Mouse (Mus musculus) embryo, embryonic 11.5 days (tissue): ENCODE measurements around the gene Acad12.
"Not testable (repeated sequence)": the region's sequence is repeated elsewhere in the genome, so short reads cannot be mapped to it uniquely, and the experiment has no call there.

ENCODE experiments used
- DNase-seq: peaks from one replicate; pipeline ENCODE4 v3.0.0-alpha.2; 2012; ENCODE audit warnings: low read depth, low spot score

Acad12 gene

DNA sequence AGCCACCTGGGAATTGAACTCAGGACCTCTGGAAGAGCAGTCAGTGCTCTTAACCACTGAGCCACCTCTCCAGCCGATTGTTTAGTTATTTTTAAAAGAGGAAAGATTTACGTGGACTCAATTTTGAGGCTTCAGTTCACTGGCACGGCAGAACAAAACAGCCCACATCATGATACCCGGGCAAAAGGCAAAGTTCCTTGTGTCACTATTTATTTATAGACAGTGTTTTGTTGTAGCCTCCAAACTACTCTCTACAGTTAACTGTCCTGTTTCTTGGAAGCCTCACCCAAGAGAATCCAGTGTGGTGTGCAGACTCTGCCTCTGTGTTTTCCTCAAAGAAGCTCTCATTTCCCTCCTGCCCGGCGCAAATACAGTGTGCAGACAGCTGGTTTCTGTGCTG lies 6.7 kb downstream of the Acad12 start:
- no peak for DNase-seq

DNA sequence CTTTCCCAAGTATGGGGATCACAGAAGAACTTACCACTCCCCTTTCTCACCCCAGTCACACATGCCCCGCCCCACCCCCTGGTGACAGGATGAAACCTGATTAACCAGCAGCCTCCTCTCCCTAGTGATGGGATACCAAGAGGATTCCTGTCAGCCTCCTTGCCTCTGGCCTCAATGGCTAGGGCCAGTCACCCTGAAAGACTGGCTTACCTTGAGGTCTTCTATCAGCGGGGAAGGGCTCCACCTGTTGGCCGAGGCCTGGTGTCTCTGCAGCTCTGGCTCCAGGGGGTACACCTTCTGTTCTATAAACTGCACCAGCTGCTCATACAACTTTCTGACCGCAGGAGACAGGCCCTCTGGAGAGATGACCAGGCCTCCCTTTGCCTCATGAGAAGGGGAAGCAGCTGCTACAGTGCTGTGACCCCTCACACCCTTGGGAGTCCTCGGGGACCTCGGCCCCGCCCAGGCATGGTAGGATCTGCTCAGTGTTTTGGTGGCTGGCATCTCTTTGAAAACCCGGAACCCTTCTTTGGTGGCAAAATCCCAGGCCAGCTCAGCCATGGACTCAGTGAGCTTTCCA lies 9.1 kb downstream of the Acad12 start:
- not testable (repeated sequence) for DNase-seq

DNA sequence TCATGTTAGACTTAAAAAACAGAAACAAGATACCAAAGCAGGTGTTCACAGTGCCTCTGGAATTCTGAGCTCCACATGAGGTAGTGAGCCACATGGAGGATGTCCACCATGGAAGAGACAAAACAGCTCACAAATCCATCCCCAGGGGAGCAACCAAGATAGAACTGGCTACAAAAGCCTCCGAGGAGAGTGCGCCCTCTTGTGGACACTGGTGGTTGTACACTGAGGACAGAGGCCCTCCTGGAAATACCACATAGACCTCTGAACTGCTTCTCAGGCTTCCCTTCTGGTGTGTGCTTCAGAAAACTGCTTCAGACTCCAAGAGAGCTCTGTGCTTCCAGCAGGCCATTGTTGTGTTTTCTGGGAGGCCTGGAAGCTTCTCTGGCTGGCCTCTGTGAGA lies 12.6 kb downstream of the Acad12 start:
- DNase-seq, result no peak

DNA sequence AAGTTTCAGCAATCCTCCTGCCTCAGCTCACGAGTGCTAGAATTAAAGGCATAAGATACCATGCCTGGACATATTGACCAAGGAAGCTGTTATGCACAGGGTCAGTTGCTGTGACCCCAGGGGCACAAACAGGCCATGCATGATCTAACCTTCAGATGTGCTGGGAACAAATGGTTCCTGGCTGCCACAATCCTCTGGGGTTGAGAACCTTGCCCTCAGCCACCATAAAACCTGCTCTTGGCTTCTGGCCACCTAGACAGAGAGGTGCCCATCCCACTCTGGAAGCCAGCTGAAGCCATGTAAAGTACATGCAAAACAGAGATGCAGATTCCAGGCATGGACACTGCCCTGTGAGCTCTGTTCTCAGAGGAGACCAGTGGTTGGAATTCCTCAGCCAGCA lies 14.9 kb downstream of the Acad12 start:
- not testable (repeated sequence) for DNase-seq

DNA sequence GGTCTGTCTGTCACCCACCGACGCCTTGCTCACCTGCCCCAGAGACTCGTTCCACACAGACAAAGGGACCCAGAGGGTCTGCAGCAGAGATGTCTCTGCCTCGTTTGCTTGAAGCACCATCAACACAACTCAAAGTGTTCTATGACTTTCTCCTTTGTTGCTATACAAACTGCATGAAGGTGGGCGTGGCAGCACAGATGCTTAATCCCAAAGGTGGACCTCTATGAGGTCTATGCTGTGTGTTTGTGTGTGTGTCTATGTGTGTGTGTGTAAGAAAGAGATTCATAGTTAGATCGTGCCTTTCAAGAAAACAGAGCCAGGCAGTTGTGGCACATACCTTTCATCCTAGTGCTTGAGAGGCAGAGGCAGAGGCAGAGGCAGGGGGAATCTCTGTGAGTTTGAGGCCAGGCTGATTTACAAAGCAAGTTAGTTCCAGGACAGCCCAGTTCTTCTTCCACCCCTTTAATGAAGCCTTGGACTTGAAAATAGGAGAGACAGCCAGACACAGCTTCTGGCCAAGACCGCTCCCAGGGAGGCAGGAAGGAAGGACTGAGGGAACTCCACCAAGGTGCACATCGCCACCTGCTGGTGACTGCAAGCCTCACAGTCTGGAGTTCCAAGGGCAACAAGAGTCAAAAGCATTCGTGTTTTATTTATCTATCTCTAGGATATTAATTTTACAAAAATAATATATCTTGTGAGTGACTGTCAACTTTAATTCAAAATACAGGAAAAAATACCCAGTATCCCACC lies 17.0 kb downstream of the Acad12 start:
- DNase-seq, result peak; percentile 76

DNA sequence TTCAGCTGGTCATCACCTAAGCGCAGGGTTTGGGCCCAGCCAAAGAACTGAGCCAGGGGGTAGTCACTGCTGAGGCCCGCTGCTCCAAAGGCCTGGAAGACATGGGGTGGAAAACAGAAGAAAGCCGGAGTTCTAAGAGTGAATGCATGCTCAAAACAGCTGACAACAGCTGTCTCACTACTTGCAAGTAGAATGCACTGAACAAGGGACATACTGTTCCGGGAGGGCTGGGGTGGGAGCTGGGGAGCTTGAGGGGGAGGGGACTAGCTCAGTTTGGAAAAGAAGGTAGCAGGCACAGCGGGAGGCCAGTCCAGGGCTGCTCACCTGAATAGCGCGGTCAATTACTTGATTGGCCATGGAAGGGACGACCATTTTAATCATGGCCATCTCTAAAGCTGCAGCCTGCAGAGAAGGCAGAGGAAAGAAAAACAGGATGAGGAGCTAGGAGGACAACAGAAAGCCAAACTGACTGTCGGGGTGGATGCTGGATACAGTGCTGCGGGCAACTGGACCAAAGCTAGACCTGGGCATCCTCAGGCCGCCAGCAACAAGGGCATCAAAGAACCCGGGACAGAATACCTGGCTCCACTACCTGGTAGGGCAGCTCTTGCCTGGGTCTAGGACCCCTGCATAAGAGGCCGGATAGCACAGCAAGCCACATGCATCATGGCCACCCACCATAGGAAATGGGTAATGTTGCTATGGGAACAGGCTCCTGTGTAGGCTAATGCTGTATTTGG lies 19.7 kb downstream of the Acad12 start:
- no peak for DNase-seq

DNA sequence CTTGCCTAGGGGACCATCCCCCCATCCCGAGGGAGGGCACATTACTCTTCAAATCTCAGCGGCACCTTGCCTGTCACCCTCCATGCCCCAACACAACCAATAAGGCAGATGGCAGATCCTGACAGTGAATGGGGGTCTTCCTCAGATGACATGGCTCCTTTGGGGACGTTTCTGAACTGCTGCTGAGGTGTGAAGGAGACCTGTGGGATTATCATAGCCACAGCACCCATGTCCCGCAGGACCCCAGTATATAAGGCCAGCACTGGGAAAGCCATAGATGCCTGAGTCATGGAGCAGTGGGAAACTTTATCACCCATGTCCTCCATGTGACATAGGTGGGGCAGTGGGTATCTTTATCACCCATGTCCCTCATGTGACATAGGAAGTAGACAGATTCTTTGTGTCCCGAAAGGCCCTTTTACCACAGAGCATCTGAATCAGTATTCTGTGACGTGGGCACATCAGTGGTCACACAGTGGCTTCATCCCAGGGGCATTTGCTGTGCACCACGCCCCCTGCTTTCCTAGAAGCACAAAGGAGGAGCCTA lies 20.7 kb downstream of the Acad12 start:
- DNase-seq, result no peak

DNA sequence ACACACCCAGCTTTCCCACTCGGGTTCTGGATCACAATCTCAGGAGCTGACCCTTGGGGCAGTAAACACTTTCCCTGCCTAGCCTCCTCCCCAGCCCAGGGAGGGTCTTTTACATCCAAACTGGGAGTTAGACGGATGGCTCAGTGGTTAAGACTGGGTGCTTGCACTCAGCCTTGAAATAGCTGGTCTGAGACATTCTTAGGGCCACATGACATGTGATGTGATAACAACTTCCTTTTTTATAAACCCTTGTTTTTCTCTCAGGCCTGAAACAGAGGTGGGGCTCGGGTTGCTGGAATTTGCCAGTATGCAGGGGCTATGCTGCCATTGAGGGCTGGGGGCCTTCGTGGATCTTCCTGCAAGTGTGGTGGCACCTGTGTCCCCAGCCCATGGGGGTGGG lies 21.4 kb downstream of the Acad12 start:
- no peak for DNase-seq

DNA sequence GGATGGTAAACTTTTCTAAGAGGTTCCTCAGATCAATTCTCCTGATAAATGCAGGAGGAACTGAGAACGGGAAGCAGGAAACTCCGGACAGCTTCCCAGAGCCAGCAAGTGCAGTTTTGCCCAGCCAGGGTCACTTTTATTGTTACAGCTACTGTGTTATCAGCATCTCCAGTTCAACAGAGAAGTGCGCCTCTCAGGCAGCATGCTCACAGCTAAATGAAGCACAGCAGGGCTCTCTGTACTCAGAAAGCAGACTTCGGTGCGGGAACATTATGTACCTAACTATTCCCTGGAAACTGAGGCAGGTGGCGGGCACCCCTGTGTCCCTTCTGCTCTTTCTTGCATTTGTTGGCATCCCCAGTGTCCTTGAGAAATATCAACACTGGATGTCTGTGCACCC lies 22.5 kb downstream of the Acad12 start:
- DNase-seq, result no peak

DNA sequence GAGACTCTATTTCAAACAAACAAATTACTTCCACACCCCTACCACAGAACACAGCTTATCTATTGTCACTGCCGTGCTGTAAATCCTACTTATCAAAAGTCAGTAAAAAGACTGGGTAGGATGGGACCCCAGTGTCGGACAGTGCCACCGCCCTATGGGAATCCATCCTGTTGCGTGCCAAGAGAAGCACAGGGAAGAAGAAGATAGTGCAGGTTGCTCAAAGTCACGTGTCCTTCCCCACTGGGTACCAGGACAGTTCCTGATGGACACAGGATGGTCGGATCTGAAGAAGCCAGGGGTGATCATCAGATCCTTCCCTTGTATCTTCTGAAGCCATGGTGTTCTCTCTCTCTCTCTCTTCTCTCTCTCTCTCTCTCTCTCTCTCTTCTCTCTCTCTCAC lies 23.0 kb downstream of the Acad12 start:
- DNase-seq, result no peak

DNA sequence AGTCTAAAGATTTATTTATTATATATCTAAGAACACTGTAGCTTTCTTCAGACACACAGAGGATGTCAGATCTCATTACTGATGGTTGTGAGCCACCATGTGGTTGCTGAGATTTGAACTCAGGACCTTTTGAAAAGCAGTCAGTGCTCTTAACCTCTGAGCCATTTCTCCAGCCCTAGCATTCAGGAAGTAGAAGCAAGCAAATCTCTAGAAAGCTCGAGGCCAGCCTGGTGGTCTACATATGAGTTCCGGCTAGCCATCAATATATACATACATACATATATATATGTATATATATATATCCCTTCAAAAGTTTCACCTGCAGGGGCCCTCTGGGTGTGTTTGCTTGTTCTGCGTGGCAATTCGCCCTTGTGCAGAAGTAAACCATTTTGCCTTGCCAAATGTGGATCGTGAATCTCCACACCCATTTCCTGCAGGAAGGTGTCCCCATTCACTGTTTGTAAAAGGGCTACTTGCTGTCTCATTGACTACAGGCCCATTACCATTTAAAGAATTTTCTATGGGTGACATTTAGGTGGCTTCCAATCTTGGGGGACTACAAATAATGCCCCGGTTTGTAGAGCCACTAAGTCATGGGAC lies 23.9 kb downstream of the Acad12 start:
- DNase-seq, result no peak

DNA sequence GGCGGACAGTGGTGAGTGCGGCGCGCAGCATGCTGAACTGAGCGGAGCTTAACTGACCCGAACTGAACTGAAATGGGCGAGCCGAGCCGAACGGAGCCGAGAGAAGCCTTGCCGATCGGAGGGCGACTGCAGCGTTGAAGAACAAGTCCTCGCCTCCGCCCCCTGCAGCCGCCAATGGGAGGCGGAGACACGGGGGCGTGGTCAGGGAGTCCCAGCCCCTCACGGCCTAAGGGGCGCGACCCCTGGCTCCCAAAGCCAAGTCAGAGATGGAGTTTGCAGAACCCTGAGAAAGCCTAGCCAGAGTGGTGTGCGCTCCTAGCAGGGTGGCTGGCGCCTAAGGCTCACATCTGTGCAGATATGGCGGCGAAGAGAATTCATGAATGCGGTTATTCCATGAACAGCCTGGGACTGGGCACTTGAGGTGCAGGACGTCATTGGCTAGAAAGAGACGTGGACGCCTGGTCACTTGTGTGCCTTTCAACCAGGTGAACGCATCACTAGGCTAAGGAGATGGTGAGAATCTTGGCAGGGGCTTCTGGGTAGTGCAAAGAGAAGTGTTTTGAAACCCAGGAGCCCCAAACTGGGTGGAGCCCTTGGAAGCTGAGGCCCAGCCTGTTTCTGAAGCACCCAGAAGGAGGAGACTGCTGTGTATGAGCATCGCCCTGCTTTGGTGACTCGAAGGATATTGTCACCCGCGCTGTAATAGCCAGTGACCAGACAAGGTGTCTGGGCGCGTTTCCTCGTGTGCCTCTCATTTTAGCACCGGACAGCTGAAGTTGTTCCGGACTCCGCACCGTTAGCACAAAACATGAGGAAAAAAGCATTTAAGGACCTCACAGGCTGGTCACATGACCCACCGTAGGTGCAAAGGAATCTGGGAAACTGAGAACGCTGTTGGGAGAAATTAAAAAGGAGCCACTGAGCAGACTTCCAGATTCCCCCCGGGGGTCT lies 25.0 kb downstream of the Acad12 start, which contains the start of gene Aldh2:
Aldh2 (minus strand) TSS at position 374 of the 951 bp plus-strand sequence.
- peak; percentile 71 for DNase-seq

DNA sequence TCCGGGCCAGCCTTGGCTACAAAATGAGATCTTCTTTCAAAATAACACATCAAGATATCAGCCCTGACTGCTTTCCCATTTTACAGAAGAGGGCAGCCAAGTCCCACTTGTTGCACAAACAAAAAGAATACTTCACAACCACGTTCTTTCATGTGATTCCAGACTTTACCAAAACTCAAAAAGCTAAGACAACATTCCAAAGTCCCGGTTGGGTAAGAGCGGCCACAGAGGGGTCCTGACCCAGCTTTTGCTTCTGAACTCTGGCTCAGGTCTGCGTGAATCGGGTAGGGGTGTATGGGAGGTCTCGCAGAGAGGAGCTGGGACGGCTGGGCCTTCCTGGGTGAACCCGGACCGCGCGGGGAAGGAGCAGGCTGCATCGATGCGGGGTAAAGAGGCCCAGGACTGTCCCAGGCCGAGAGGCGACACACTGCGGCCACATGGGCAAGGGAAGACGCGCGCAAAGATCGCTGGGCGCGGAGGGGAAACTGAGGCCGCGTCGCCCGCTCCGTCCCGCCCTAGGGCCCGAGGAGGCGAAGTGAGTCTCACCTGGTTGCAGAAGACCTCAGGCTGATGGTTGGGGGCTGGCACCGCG lies 25.8 kb downstream of the Acad12 start:
- no peak for DNase-seq

DNA sequence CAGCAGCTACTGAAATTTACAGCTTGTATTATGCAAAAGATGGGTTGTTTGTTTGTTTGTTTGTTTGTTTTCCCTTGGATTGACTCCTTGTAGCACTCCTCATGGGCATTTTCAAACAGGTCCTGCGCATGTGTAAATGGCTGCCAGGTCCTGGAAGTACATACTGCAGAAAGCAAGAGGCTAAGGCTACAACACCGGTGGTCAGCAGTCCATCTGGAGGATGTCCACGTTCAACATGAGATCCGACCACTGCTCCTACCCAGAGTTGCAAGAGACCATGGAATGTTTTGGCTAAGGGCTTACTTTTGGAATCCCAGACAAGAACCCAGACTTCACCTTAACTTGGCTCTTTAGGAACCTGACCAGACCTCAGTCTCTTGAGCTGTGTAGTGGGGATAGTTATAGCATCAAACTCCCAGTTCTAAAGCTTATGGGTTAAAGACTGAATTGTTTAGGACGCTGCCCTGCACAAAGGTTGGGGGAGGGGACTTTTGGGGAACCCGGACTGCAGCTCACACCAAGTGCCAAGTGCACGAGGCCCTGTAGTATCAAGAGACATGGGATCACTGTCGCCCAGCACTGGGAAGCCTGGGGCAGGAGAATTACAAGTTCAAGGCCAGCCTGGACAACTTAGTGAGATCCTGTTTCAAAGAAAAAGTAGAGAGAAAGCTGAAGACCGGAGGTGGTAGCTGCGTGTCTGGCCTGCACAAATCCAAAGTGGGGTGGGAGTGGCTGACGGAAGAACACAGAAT lies 26.5 kb downstream of the Acad12 start:
- no peak for DNase-seq

DNA sequence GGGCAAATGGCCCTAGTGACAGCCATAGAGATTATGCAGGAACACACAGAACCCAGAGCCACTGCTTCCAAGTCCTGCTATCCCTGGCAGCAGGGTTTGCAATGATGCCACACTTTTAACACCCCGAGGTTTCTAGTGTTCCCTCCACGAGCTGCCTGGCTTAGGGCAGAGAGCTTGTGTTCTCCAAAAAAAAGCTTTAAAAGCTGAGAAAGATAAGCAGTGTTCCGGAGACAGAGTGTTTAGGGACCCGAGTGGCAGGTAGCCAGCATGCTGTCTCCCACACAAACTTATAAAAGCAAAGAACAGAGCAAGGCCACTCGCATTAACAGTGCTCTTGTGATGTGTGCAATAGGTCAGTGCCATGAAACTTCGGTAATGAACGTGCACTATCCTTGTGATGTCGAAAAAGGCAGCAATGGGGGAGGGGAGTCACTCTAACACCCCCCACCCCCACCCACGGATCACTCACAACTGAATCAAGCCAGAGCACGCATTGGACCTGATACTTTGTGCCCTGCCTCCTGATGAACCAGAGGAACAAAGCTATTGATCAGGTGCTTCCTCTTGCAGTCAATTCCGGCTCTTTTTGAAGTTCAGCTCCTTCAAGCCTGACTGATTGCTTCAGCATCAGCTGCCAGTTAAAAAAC lies 27.2 kb downstream of the Acad12 start:
- DNase-seq, result no peak

DNA sequence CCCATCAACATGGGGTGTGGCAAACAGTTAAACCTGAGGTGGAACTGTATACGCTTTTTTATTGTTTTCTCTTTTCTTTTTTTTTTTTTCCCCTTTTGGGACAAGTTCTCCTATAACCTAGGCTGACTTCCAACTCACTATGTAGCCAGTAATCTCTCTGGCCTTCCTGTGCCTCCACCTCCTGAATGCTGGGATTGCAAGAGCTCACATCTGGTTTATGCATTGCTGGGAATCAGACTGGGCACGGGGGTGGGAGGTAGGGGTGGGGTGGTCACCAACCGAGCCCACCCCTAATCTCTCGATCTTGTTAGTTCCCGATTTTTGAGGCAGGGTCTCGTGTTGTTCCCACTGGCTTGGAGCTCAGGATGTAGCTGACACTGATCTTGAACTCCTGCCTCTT lies 28.8 kb downstream of the Acad12 start:
- no peak for DNase-seq

DNA sequence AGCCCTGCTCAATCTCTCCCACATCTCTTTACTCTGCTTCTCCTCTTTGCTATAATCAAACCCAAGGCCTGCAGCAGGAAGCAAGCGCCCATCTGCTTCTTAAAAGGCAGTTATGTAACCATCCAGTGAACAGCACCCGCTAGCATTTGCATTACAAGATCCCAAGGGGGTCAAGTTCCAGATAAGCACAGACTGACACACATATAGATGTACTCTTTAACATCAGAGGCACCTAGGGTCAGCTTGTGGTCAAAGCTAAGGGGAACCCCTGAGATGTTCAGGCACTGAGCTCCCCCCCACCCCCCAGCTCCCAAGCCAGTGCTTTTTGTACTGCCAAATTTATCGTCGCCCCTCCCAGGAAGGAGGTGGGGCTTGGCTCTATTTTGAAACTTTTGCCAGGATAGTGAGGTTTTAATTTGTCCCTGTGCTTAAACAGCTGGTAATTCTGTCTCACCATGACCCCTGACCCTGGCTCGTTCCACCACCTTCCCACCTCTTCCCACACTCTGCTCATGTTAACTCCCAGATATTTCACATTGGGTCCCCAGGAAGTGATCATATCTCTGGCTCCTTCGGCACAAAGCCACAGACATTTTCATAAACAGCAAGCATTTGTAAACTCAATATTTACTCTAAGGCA lies 32.2 kb downstream of the Acad12 start:
- DNase-seq, result no peak

DNA sequence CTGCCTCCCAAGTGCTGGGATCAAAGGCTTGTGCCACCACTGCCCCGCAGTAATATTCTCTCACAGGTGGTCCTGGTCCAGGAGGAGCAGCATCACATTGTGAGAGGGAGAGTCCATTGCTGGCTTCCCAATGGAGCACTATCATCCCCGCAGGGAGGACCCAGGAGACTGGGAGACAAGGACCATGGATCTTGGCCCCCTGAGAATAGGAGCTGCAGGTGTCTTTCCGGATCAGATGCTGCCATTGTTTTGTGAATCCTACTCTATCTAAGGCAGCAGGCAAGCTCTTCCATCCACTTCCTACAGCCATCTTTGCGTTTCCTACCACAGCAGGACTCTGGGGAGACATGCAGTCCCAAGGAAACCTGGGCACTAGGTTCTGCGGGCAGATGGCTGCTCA lies 33.0 kb downstream of the Acad12 start:
- DNase-seq, result no peak

DNA sequence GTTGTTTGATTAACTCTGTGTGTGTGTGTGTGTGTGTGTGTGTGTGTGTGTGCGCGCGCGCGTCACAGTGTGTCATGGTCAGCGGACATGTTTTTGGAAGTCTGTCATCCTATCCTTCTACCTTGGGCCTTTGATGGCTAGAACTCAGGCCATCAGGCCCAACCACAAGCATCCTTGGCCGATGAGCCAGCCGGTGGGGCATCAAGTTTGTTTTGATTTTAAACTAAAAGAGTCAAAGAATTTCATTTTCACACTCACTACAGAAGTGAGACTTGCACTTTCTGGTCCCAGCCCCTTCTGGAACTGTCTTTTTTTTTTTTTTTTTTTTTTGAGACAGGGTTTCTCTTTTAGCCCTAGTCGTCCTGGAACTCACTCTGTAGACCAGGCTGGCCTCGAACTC lies 33.7 kb downstream of the Acad12 start:
- DNase-seq, result no peak
